Mouse (Mus musculus) c-Kit-positive CD71-positive TER-119-negative erythroid progenitor cells, embryonic 14.5 days (primary cell): ENCODE data around the gene Pdilt.

Experiments used
- DNase-seq: peaks from one replicate; pipeline ENCODE4 v3.0.0-alpha.2; 2013; ENCODE audit warnings: low read depth

Pdilt gene

DNA sequence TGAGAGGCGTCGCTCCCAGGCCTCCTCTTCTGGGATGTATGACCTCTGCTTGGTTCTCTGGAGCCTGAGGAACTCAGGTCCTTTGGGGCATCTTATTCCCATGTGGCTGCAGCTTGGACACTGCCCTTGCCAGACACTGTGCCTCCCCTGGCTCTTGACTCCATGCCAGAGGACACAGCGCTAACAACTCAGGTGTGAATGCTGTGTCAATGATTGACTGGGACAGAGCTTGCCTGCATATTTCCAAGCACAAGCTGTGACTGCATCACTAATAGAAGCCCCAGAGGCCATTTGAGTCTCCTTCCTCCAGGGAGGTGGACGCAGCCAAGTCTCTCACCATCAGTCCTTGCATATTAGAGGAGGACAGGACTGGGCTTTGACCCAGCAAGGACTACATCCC lies 12.1 kb downstream of the Pdilt start:
- no peak for DNase-seq

DNA sequence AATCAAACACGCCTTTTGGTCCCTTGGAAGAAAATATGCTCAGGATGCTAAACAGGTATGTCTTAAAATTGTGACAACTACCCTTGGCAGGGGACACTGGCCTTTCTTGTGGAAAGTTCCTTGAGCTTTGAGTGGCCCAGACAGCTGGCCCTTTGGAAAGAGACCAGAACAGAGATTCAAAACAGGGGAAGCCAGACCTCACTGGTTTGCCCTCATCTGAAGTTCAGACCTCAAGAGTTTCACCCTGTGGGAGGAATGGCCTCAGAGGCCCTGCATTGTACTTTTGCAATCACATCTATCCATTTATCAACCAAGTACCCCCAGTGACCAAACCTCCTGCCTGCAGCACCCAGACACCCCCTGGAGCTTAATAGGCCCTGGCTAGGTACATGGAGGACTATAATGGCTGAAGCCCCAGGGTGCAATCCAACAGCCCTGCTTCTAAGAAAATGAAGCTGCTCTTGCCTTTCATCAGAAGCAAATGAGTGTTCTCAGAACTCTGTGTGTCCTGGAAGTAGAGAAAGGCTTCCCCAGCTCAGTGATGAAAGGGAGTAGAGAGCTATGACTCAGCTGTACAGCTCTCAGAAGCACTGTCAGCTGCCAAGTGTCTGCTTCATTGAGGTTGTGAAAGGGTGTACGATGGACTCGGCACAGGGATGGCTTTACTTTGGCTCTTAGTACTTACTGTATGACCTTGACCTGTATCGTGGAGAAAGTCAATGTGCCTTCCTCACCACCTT lies 33.1 kb downstream of the Pdilt start:
- DNase-seq: no peak

GRCm38 (mm10) chr7:119486683-119487082 lies 36.6 kb downstream of the Pdilt start:
- no peak for DNase-seq

GRCm38 (mm10) chr7:119484154-119484553 lies 39.1 kb downstream of the Pdilt start:
- no peak for DNase-seq

DNA sequence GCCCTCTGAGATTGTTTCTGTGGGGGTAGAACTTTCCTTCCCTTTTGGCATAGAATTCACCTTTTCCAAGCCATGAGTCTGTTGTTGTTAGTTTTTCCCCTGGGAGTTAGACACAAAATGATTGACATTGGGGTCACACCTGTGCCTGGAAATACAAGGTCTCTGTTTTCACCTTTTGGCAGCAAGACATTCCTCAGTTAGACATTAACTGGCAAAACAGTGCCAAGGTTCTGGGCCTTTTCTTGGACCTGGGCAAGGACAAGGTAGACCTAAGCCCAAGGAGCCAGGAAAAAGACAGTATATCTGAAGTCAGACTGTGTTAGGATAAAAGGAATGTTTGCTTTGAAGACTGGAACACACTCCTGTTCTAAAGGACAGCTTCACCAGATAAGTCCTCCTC lies 44.0 kb downstream of the Pdilt start, which contains the start of gene Umod:
Gene Umod (minus strand): TSS at position 27 of the 400 bp plus-strand sequence.
- no peak for DNase-seq

DNA sequence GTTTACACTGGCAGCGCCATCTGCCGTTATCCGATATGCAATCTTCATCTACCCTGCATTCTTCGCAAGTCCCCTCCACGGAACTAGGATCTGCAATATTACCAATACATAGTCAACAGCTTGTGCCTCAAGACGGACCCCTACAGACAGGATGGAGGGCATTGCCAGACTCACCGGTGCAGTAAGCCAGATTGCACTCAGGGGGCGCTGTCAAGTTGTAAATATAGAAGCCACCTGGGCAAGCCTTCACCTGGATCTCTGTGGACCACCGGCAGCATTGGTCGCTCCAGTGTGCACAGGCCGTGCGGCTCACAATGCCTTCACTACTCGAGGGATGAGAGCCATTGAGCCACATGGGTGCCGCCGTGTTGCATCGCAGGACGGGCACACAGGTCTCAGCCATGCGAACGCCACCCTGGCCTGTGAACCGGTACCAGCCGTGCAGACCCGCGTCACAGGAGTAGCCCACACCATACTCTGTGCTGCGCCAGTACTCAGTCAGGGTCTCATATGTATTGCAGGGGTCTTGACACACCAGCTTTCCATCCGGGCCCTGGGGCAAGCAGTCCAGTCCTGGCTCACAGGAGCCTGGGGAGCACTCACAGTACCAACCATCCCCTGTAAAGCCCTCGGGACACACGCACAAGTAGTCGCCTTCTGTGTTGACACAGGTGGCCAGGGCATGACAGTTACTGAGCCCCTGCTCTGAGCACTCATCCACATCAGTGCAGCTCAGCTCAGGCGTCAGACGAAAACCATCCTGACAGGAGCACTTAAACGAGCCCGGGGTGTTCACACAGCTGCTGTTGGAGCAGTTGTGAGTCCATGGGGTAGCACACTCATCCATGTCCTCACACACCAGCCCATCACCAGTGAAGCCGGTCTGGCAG lies 46.5 kb downstream of the Pdilt start:
- DNase-seq: no peak

DNA sequence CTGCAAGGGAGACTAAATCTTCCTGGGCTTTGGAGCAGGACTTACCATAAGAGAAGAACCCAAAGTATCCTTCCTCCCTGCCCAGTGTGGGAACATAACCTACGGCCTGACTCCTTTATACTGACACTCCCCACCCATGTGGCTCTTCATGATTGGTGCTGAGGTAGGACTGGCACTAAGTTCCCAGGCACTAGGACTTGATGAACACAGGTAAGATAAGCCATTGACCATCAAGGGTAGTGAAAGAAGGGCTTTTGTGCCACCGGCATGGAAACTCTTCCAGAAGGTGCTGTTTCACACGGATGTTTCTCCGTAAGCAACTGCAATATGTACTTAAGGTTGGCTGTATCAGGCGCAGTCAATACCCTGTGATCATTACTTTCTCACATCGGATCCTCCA lies 64.1 kb downstream of the Pdilt start, which contains the start of gene Gp2:
Gene Gp2 (minus strand): TSS at position 101 of the 400 bp plus-strand sequence.
- no peak for DNase-seq

DNA sequence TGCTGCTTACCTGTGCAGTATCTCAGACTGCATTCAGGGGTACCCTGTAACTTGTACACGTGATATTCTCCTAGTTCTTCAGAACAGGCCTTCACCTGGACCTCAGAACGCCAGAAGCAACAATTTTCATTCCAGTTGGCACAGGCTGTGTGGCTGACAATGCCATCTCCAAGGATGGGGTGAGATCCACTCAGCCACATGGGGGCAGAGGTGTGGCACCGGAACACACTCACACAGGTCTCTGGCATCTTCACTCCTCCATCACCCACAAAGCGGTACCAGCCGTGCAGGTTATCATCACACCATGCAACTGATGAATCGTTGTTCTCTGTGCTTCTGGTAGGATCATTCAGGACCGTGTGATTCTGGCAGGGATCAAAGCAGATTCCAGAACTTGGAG lies 69.1 kb downstream of the Pdilt start:
- no peak for DNase-seq

DNA sequence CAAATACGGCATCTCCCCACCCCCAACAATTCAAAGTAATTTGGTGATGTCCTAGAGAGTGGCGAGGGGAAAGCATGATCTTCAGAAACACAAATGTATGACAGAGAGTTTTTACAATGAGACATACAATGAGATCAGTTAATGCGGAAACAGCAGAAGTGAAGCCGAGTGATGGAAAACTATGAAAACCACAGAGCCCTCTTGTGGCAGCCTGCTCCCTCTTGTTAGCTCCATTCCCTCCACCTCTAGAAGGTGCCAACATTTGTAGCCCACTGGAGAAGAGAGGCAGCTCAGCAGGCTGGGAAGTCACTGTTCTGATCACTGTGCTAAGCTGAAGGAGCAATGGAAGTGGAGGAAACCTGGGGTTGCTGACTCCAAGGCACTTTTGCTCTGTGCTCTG lies 79.4 kb downstream of the Pdilt start:
- DNase-seq: no peak

GRCm38 (mm10) chr7:119441938-119442337 lies 81.4 kb downstream of the Pdilt start:
- no peak for DNase-seq
